Mouse (Mus musculus) myocyte (in vitro differentiated cells): ENCODE data around the gene Smim24.

Experiments
- POLR2A ChIP-seq: IDR thresholded peaks from one replicate; pipeline ENCODE4 v1.6.1; 2011; ENCODE audit warnings: low read depth, mild to moderate bottlenecking, control low read depth, moderate library complexity; ENCODE audit not compliant: insufficient read length
- POLR2AphosphoS2 ChIP-seq: IDR thresholded peaks from one replicate; pipeline ENCODE4 v1.6.1; 2011; ENCODE audit warnings: low read depth, control low read depth; ENCODE audit not compliant: insufficient read length
- USF1 ChIP-seq: IDR thresholded peaks from one replicate; pipeline ENCODE4 v1.6.1; 2011; ENCODE audit warnings: low read depth, mild to moderate bottlenecking, control low read depth, moderate library complexity

DNA sequence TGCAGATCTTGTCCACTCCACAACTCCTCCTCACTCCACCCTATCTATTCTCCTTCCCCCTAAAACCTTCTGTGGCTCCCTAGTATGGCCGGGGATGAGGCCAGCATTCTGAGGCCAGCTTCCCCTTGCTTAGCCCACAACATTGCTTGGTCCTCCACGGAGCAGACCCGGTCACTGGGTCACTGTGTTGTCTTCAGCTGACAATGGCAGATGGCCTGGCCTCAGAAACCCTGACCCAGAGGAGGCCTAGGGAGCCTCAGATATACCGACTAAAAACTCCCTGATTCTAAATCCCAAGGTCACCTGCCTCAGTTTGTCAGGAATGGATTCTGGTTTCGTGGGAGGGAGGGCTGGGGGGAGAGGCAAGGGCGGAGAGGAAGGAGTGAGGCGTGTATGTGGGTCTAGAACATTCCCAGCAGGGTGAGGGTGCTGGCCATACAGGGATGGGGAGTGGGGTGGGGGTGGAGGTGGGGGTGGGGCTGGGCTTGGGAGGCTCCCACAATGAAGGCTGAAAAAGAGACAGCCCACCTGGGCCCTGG, 9.4 kb downstream of the Smim24 start:
- TF ChIP-seq POLR2A: no peak
- no peak for TF ChIP-seq POLR2AphosphoS2
- TF ChIP-seq USF1: no peak
